Mouse (Mus musculus) gastrocnemius, postnatal 25 days (tissue): ENCODE data around the gene Wdr91. TPM values are rescaled to one million over a fixed set of nuclear protein-coding genes. Genes with fewer than 3 reads are reported as not detected.

Experiments
- DNase-seq: peaks from one replicate; pipeline ENCODE4 v3.0.0; 2022
- total RNA-seq, 2 experiments: library from RNA; stranded (reverse); gene quantifications; 1 replicate in 1 of 2; 2 replicates in 1 of 2; pipeline ENCODE4 v1.2.3; 2021

Gene Wdr91
- total RNA-seq, 2 experiments from 2014 or later = 5.1 to 5.8 TPM

- no peak for DNase-seq
These were observed 47.8 kb downstream of the Wdr91 start, which contains the start of gene Tmem140 for GRCm38 (mm10) chr6:34862791-34863403. TSS of gene Tmem140 (plus strand) at chr6:34863146.

- no peak for DNase-seq
These were observed 48.3 kb downstream of the Wdr91 start for GRCm38 (mm10) chr6:34862381-34862780.

GRCm38 (mm10) chr6:34861546-34862053 is 49.1 kb downstream of the Wdr91 start:
- no peak for DNase-seq

GRCm38 (mm10) chr6:34832352-34832751 is 78.3 kb downstream of the Wdr91 start:
- DNase-seq = no peak

Other genes with a start within 250 kb of the Wdr91 start
- 1 to 10 TPM; 2.5 to 3.2 TPM for gene Agbl3, start 130.4 kb downstream of the Wdr91 start, total RNA-seq
- gene Tmem140, start 47.7 kb downstream of the Wdr91 start, total RNA-seq = 10 to 100 TPM; 15.5 to 24.0 TPM
- gene Cyren, start 32.8 kb downstream of the Wdr91 start, total RNA-seq = 1 to 10 TPM; 2.6 to 4.1 TPM
- gene Stra8, start 9.3 kb upstream of the Wdr91 start, total RNA-seq = not detected
- gene Slc23a4, start 77.5 kb upstream of the Wdr91 start, total RNA-seq = under 1 TPM in 1 of 2 experiments, not detected in 1; 0.13 TPM
- 10 to 100 TPM; 24.2 to 24.4 TPM for gene Cnot4, start 222.8 kb upstream of the Wdr91 start, total RNA-seq